Mouse (Mus musculus) adipocyte (in vitro differentiated cells): Measurements from ENCODE around the gene Itga7.

Experiments
- DNase-seq: peaks from one replicate; pipeline ENCODE4 v3.0.0-alpha.2; 2016; ENCODE audit warnings: low spot score

Itga7 gene

GRCm38 (mm10) chr10:128934997-128935787 lies 1.6 kb downstream of the Itga7 start:
- no peak for DNase-seq

GRCm38 (mm10) chr10:128935826-128936440 lies 2.3 kb downstream of the Itga7 start:
- no peak for DNase-seq

GRCm38 (mm10) chr10:128937756-128938390 lies 4.3 kb downstream of the Itga7 start:
- DNase-seq = no peak

DNA sequence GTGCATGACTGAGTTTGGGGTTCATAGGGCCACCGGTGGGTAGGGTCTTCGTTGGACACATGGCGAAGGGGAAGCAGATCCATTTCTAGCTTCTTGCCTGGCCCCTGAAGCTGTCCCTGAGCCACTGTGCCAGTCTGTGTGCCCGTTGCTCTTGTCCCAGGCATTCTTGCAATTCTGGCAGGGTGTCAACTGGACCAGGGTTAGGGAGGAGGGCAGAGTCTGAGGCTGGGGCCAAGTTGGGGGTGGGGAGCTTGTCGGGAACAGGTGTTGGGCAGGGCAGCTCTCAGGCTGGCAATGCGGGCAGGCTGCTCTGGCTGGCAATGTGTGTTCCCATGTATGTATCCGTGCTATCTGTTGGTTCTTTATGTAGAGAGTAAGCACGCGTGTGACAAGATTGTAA lies 4.8 kb downstream of the Itga7 start:
- peak; percentile 96 for DNase-seq

GRCm38 (mm10) chr10:128938974-128939373 lies 5.4 kb downstream of the Itga7 start:
- peak; percentile 89 for DNase-seq

GRCm38 (mm10) chr10:128940475-128941061 lies 7.0 kb downstream of the Itga7 start:
- no peak for DNase-seq

GRCm38 (mm10) chr10:128945675-128946074 lies 12.1 kb downstream of the Itga7 start:
- DNase-seq = peak; percentile 74

DNA sequence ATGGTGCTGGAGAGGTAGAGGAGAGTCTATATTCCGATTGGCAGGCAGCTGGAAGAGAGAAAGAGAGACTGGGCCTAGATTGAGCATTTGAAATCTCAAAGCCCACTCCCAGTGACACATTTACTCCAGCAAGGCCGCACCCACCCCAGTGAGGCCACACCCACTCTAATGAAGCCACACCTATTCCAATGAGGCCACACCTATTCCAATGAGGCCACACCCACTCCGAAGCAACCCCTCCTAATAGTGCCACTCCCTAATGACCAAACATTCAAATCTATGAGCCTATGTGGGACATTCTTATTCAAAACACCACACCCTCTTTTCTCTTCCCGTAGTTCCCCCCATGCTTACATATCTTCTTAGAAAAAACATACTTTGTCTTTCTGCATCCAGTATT lies 13.9 kb downstream of the Itga7 start:
- DNase-seq = no peak

GRCm38 (mm10) chr10:128950208-128950887 lies 16.7 kb downstream of the Itga7 start:
- DNase-seq = no peak

- no peak for DNase-seq
Measured at GRCm38 (mm10) chr10:128958340-128958739, 24.7 kb downstream of the Itga7 start.

DNA sequence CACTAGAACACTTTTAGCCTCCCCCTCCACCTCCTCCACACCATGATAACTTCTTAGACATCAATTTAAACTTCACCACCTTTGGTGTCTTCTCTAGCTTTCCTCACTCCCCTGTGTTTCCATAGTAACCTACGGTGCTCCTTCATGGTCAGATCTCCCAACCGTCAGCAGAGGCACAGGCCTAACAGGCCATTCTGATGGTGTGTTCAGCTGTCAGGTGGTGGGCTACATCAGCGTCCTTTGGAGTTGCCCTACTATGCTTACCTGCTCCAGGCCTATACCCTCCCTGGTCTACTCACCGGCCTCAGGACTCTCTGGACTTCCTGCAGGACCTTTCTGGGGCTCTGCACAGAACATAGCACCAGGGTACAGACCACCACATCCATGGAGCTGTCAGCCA lies 26.5 kb downstream of the Itga7 start:
- no peak for DNase-seq

- DNase-seq = peak; percentile 83
Measured at GRCm38 (mm10) chr10:128960590-128961584, 27.3 kb downstream of the Itga7 start, which contains the start of gene Mettl7b. Gene Mettl7b, minus strand, starts transcription at chr10:128960988.

DNA sequence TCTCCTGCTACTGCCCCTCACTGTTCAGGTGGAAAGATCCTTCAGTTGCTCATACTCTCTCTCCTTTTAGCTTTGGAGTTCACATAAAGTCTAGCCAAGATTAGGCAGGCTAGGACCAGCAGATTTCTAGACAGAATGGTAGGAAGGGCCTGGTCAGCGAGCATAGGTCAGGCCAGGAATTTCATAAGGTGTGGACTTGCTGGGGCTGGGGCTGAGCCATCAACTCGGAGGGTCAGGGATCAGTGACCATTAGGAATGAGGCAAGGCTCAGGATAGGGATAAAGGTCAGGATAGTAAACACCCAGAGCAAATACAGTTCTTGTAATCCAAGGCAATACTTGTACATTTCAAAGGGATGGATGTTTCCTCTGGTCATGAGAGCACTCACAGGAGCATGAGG lies 31.3 kb downstream of the Itga7 start:
- no peak for DNase-seq

GRCm38 (mm10) chr10:128965871-128966270 lies 32.3 kb downstream of the Itga7 start:
- no peak for DNase-seq

- peak; percentile 48 for DNase-seq
Measured at GRCm38 (mm10) chr10:128968341-128968749, 34.7 kb downstream of the Itga7 start.

DNA sequence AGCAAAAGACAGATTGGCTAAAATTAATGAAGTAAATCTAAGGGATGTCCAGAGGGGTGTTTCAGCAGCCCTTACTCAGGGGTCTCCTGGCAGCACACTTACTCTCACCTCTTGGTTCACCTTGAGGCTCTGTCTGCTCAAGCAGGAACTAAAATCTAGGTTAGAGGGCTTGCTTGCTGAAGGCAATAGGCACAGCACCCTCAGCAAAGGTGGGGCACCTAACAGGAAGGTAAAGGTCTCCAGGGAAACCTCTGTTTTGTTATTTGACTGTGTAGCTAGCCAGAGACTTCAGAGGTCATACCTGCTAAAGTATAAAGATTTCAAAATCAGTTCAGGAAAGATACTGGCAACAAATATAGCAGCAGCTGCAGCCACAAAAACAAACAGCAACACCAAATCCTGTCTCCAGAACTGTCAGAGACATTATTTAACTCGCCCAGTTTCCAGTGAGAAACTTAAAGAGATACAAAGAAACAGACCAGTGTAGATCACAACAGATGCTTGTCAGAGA lies 37.2 kb downstream of the Itga7 start:
- DNase-seq = no peak

GRCm38 (mm10) chr10:128972841-128973240 lies 39.2 kb downstream of the Itga7 start:
- DNase-seq = no peak

- DNase-seq = no peak
Measured at GRCm38 (mm10) chr10:128976395-128976794, 42.8 kb downstream of the Itga7 start.

- DNase-seq = peak; percentile 84
Measured at GRCm38 (mm10) chr10:128977522-128978114, 44.0 kb downstream of the Itga7 start.
